8 mouse cellular contexts compared by ENCODE assay signal in the genomic region with DNA sequence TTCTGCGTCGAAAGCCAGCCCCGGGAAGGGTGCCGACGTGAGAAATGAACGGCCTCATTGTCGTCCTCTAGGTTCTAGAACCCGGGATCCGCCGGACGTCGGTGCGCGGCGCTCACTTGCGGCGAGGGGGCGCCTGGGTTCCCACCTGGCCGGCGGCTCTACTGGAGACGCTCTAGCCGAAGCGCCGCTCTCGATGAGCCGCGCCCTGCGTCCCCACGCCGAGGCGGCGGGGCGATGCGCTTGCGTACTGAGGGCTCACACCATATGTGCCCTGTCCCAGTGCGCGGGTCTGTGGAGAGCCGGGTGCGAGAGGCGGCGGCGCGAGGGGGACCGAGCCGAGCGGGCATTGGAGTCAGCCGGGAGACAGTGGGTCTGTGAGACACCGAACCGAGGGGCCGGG. TPM values are rescaled to one million over a fixed set of nuclear protein-coding genes. Genes with fewer than 3 reads are reported as not detected.
DNase-seq lines count a peak whose midpoint lies in the region; ATAC-seq and TF ChIP-seq lines count a peak whose summit lies in the region.

TSS of gene Txndc9 (minus strand) at position 27 of the 400 bp plus-strand sequence.
TSS of gene Eif5b (plus strand) at position 144 of the 400 bp plus-strand sequence.

- H3K79me3 ChIP-seq in C2C12 (ENCODE audit: low read depth): peaks cover 72% of the 10 kb centered on the region

- TF ChIP-seq POLR2A in brain, embryonic 14.5 days (IDR thresholded peaks at IDR 0.05; ENCODE audit: borderline replicate concordance, extremely low read depth, insufficient read depth, insufficient read length, poor library complexity, severe bottlenecking): 0 out of 2 replicates have a peak, but pooled peaks have one; percentile 34

- peaks cover 29% of the 10 kb centered on the region for H3K36me3 ChIP-seq in C2C12 (ENCODE audit: control insufficient read depth, insufficient read depth)
- H3K36me3 ChIP-seq in erythroblast, embryonic 14.5 days (ENCODE audit: control insufficient read depth): peaks cover 49% of the 10 kb centered on the region
- H3K36me3 ChIP-seq in heart, embryonic 12.5 days: peaks cover 26% of the 10 kb centered on the region
- H3K36me3 ChIP-seq in kidney, postnatal 0 days (ENCODE audit: insufficient read depth, low read length): peaks cover 25% of the 10 kb centered on the region
- H3K36me3 ChIP-seq in liver, embryonic 11.5 days (ENCODE audit: control insufficient read depth, insufficient read depth, low read length): peaks cover 16% of the 10 kb centered on the region; the same call in 1 of the 2 replicates
- peaks cover 25% of the 10 kb centered on the region for H3K36me3 ChIP-seq in stomach, embryonic 14.5 days (ENCODE audit: control insufficient read depth, insufficient read depth, low read length)

- DNase-seq in brain, embryonic 14.5 days (ENCODE audit: low read depth): peak; percentile 98
- DNase-seq in kidney, postnatal 0 days (ENCODE audit: low spot score): peak; percentile 95
- peak; percentile 93 for DNase-seq in liver, embryonic 11.5 days (ENCODE audit: low spot score)
- DNase-seq in naive thymus-derived CD4-positive, alpha-beta T cell, adult 2 months (ENCODE audit: low read depth): peak; percentile 91

- H3ac ChIP-seq in C2C12 (ENCODE audit: control insufficient read depth, insufficient read length, low read depth): peak within 1 kb of the TSS; percentile 94

- H3K27ac ChIP-seq in heart, embryonic 12.5 days (ENCODE audit: poor library complexity, severe bottlenecking): peak within 1 kb of the TSS; percentile 88
- peak within 1 kb of the TSS; percentile 97 for H3K27ac ChIP-seq in kidney, postnatal 0 days
- H3K27ac ChIP-seq in liver, embryonic 11.5 days (ENCODE audit: low read depth, low read length): peak within 1 kb of the TSS; percentile 93
- peak within 1 kb of the TSS; percentile 89 for H3K27ac ChIP-seq in stomach, embryonic 14.5 days (ENCODE audit: low read length)

- peaks cover 60% of the 10 kb centered on the region for H3K4me1 ChIP-seq in erythroblast, embryonic 14.5 days (ENCODE audit: control insufficient read depth)
- H3K4me1 ChIP-seq in heart, embryonic 12.5 days (replicated peaks): peaks cover 17% of the 10 kb centered on the region
- H3K4me1 ChIP-seq in kidney, postnatal 0 days (replicated peaks; ENCODE audit: insufficient read depth, low read length): 0 out of 2 replicates have a peak, but pooled peaks cover 14% of the 10 kb centered on the region
- H3K4me1 ChIP-seq in liver, embryonic 11.5 days (replicated peaks; ENCODE audit: control insufficient read depth, insufficient read depth, low read length): peaks cover 20% of the 10 kb centered on the region
- H3K4me1 ChIP-seq in stomach, embryonic 14.5 days (ENCODE audit: control insufficient read depth, insufficient read depth, low read length): peaks cover 11% of the 10 kb centered on the region

- peak within 1 kb of the TSS; percentile 74 for H3K4me3 ChIP-seq in C2C12 (ENCODE audit: insufficient read depth, poor library complexity, severe bottlenecking)
- peak within 1 kb of the TSS; percentile 93 for H3K4me3 ChIP-seq in erythroblast, embryonic 14.5 days (replicated peaks)
- peak within 1 kb of the TSS; percentile 92 for H3K4me3 ChIP-seq in heart, embryonic 12.5 days
- peak within 1 kb of the TSS; percentile 95 for H3K4me3 ChIP-seq in kidney, postnatal 0 days (replicated peaks; ENCODE audit: low read depth, low read length)
- peak within 1 kb of the TSS; percentile 94 for H3K4me3 ChIP-seq in liver, embryonic 11.5 days (ENCODE audit: low read depth, low read length)
- H3K4me3 ChIP-seq in stomach, embryonic 14.5 days (ENCODE audit: low read depth, low read length): peak within 1 kb of the TSS; percentile 99

- no peaks in the 10 kb centered on the region for H3K9me3 ChIP-seq in erythroblast, embryonic 14.5 days (ENCODE audit: control insufficient read depth, low read length)
- H3K9me3 ChIP-seq in heart, embryonic 12.5 days (replicated peaks): no peaks in the 10 kb centered on the region
- no peaks in the 10 kb centered on the region for H3K9me3 ChIP-seq in kidney, postnatal 0 days (replicated peaks; ENCODE audit: low read length)
- no peaks in the 10 kb centered on the region for H3K9me3 ChIP-seq in liver, embryonic 11.5 days (ENCODE audit: control insufficient read depth, low read length)
- no peaks in the 10 kb centered on the region for H3K9me3 ChIP-seq in stomach, embryonic 14.5 days (ENCODE audit: control insufficient read depth, low read depth, low read length)

- peak; percentile 74 for TF ChIP-seq CTCF in C2C12 (IDR thresholded peaks at IDR 0.05; ENCODE audit: control insufficient read depth, insufficient read depth, insufficient read length)
- peak; percentile 35; the same call in 1 of the 2 replicates for TF ChIP-seq CTCF in brain, embryonic 14.5 days (IDR thresholded peaks at IDR 0.05; ENCODE audit: borderline replicate concordance, extremely low read depth, insufficient read depth, insufficient read length)
- TF ChIP-seq CTCF in kidney, postnatal 0 days (IDR thresholded peaks at IDR 0.05; ENCODE audit: low read depth): peak; percentile 64

- H3K27me3 ChIP-seq in C2C12 (ENCODE audit: control insufficient read depth, insufficient read depth, insufficient read length): no peaks in the 10 kb centered on the region
- no peaks in the 10 kb centered on the region for H3K27me3 ChIP-seq in erythroblast, embryonic 14.5 days (ENCODE audit: control insufficient read depth)
- no peaks in the 10 kb centered on the region for H3K27me3 ChIP-seq in heart, embryonic 12.5 days (replicated peaks)
- no peaks in the 10 kb centered on the region for H3K27me3 ChIP-seq in kidney, postnatal 0 days (ENCODE audit: insufficient read depth, low read length)
- no peaks in the 10 kb centered on the region for H3K27me3 ChIP-seq in liver, embryonic 11.5 days (replicated peaks; ENCODE audit: control insufficient read depth, insufficient read depth, low read length)
- no peaks in the 10 kb centered on the region for H3K27me3 ChIP-seq in stomach, embryonic 14.5 days (ENCODE audit: control insufficient read depth, insufficient read depth, low read length)

- peak; percentile 94 for ATAC-seq in heart, embryonic 12.5 days (ENCODE audit: insufficient number of reproducible peaks, low FRiP score)
- peak; percentile 92 for ATAC-seq in kidney, postnatal 0 days (replicated peaks; ENCODE audit: low FRiP score, low read depth)
- peak; percentile 90 for ATAC-seq in liver, embryonic 11.5 days (replicated peaks; ENCODE audit: low FRiP score)
- peak; percentile 94 for ATAC-seq in stomach, embryonic 14.5 days (ENCODE audit: insufficient number of reproducible peaks, insufficient read depth, low FRiP score, low read depth)

- peak within 1 kb of the TSS; percentile 96 for H3K9ac ChIP-seq in heart, embryonic 12.5 days
- H3K9ac ChIP-seq in kidney, postnatal 0 days (ENCODE audit: low read depth, low read length): peak within 1 kb of the TSS; percentile 96
- H3K9ac ChIP-seq in liver, embryonic 11.5 days (ENCODE audit: low read depth, low read length): peak within 1 kb of the TSS; percentile 91
- H3K9ac ChIP-seq in stomach, embryonic 14.5 days (replicated peaks; ENCODE audit: low read depth, low read length): peak within 1 kb of the TSS; percentile 92

- WGBS in heart, embryonic 12.5 days: under 1% methylated on average over 50 of the region's 50 CpGs
- under 1% methylated on average over 50 of the region's 50 CpGs for WGBS in kidney, postnatal 0 days
- WGBS in liver, embryonic 11.5 days: under 1% methylated on average over 50 of the region's 50 CpGs
- 0% methylated on average over 50 of the region's 50 CpGs for WGBS in stomach, embryonic 14.5 days

- H3K4me2 ChIP-seq in heart, embryonic 12.5 days: peak within 1 kb of the TSS; percentile 90
- H3K4me2 ChIP-seq in kidney, postnatal 0 days (ENCODE audit: low read length): peak within 1 kb of the TSS; percentile 88
- H3K4me2 ChIP-seq in liver, embryonic 11.5 days: peak within 1 kb of the TSS; percentile 94
- peak within 1 kb of the TSS; percentile 75 for H3K4me2 ChIP-seq in stomach, embryonic 14.5 days (replicated peaks; ENCODE audit: low read depth, low read length)

- peaks cover 99% of the 10 kb centered on the region for H3K79me2 ChIP-seq in C2C12 (ENCODE audit: control insufficient read depth, insufficient read depth)

TF ChIP-seq in C2C12, 6 proteins besides CTCF, POLR2A, EP300 and RAD21:
- TF ChIP-seq FOSL1 (IDR thresholded peaks at IDR 0.05; ENCODE audit: insufficient read depth, low read length, poor library complexity, severe bottlenecking) (no peak), MYOD1 (IDR thresholded peaks at IDR 0.05; ENCODE audit: control insufficient read depth, insufficient read length, low read depth) (peak; percentile 10), MAX (IDR thresholded peaks at IDR 0.05) (peak; percentile 24)
TF ChIP-seq in C2C12: peak in this region for 2.

RNA-seq across cellular contexts. Expression of gene Txndc9, which starts in this region (rescaled TPM):
- polyA plus RNA-seq in C2C12 (2012; fragmentation: generic; extraction: Trizol): 41.1 TPM
- 49.7 and 51.0 TPM in 2 replicates for polyA plus RNA-seq in brain, embryonic 14.5 days (2012; rRNA removed)
- polyA plus RNA-seq in erythroblast, embryonic 14.5 days (2012): 0.46 and 1.1 TPM in 2 replicates
- polyA plus RNA-seq in heart, embryonic 12.5 days (2016; fragmentation: Nextera tagmentation; extraction: Ambion mirVana): 110 and 115 TPM in 2 replicates
- polyA plus RNA-seq in kidney, postnatal 0 days (2015; fragmentation: Nextera tagmentation; extraction: Ambion mirVana): 135 and 140 TPM in 2 replicates
- polyA plus RNA-seq in liver, embryonic 11.5 days (2014; fragmentation: Nextera tagmentation; extraction: Ambion mirVana): 105 and 110 TPM in 2 replicates
- polyA plus RNA-seq in stomach, embryonic 14.5 days (2014; fragmentation: Nextera tagmentation; extraction: Ambion mirVana): 132 and 144 TPM in 2 replicates

RNA-seq across cellular contexts. Expression of gene Eif5b, which starts in this region (rescaled TPM):
- 12.1 TPM for polyA plus RNA-seq in C2C12 (2012; fragmentation: generic; extraction: Trizol)
- 20.0 and 28.0 TPM in 2 replicates for polyA plus RNA-seq in brain, embryonic 14.5 days (2012; rRNA removed)
- polyA plus RNA-seq in erythroblast, embryonic 14.5 days (2012): 10.1 and 11.0 TPM in 2 replicates
- polyA plus RNA-seq in heart, embryonic 12.5 days (2016; fragmentation: Nextera tagmentation; extraction: Ambion mirVana): 22.8 and 24.4 TPM in 2 replicates
- polyA plus RNA-seq in kidney, postnatal 0 days (2015; fragmentation: Nextera tagmentation; extraction: Ambion mirVana): 21.8 and 22.3 TPM in 2 replicates
- 35.0 and 40.1 TPM in 2 replicates for polyA plus RNA-seq in liver, embryonic 11.5 days (2014; fragmentation: Nextera tagmentation; extraction: Ambion mirVana)
- 29.5 and 30.4 TPM in 2 replicates for polyA plus RNA-seq in stomach, embryonic 14.5 days (2014; fragmentation: Nextera tagmentation; extraction: Ambion mirVana)

Comparison
In these comparisons a context has a peak if more than half of its experiments do, and no peak if none do; other contexts are left out.
1. Peak in every context shown above with its lines: DNase-seq, ATAC-seq, H3K4me3 ChIP-seq and H3K27ac ChIP-seq.
2. RNA of gene Txndc9 (polyA plus RNA-seq): 132 to 144 TPM in stomach, embryonic 14.5 days, 135 to 140 TPM in kidney, postnatal 0 days, 110 to 115 TPM in heart, embryonic 12.5 days, 105 to 110 TPM in liver, embryonic 11.5 days, 49.7 to 51.0 TPM in brain, embryonic 14.5 days and 41.1 TPM in C2C12 (single experiment); 0.46 to 1.1 TPM in erythroblast, embryonic 14.5 days; every median in the first group is over 10 times any median in the second.